Mouse (Mus musculus): ENCODE results near the gene Krtap19-4. TPM values are rescaled to one million over a fixed set of nuclear protein-coding genes. Genes with fewer than 3 reads are reported as not detected.

The Krtap19-4 gene
- not detected in 2 replicates for polyA plus RNA-seq (2015; fragmentation: Nextera tagmentation; extraction: Ambion mirVana)

GRCm38 (mm10) chr16:88884989-88885388 is at the start of gene Krtap19-4:
TSS of gene Krtap19-4 (minus strand) at chr16:88885089.

GRCm38 (mm10) chr16:88932165-88932564 is 47.3 kb upstream of the Krtap19-4 start, which contains the start of gene Krtap19-9b:
TSS of gene Krtap19-9b (minus strand) at chr16:88932265.

GRCm38 (mm10) chr16:88896357-88896756 is 11.5 kb upstream of the Krtap19-4 start, which contains the start of gene Krtap19-5:
TSS of gene Krtap19-5 (minus strand) at chr16:88896457.

GRCm38 (mm10) chr16:88877938-88878337 is 7.0 kb downstream of the Krtap19-4 start, which contains the start of gene Krtap19-3:
TSS of gene Krtap19-3 (minus strand) at chr16:88878038.

GRCm38 (mm10) chr16:88874169-88874568 is 10.7 kb downstream of the Krtap19-4 start, which contains the start of gene Krtap19-2:
TSS of gene Krtap19-2 (minus strand) at chr16:88874269.

GRCm38 (mm10) chr16:88869311-88869710 is 15.6 kb downstream of the Krtap19-4 start, which contains the start of gene Krtap19-1:
TSS of gene Krtap19-1 (minus strand) at chr16:88869411.

Other genes with a start within 250 kb of the Krtap19-4 start
- gene Krtap26-1, start 237.3 kb downstream of the Krtap19-4 start, polyA plus RNA-seq (2015; fragmentation: Nextera tagmentation; extraction: Ambion mirVana): not detected in 2 replicates
- gene Krtap27-1, start 213.4 kb downstream of the Krtap19-4 start, polyA plus RNA-seq (2015; fragmentation: Nextera tagmentation; extraction: Ambion mirVana): not detected in 2 replicates
- gene 2310061N02Rik, start 177.1 kb downstream of the Krtap19-4 start, polyA plus RNA-seq (2015; fragmentation: Nextera tagmentation; extraction: Ambion mirVana): not detected in 2 replicates
- not detected in 2 replicates for gene Krtap13-1, start 156.2 kb downstream of the Krtap19-4 start, polyA plus RNA-seq (2015; fragmentation: Nextera tagmentation; extraction: Ambion mirVana)
- not detected in 2 replicates for gene Krtap13, start 133.5 kb downstream of the Krtap19-4 start, polyA plus RNA-seq (2015; fragmentation: Nextera tagmentation; extraction: Ambion mirVana)
- not detected in 2 replicates for gene 2310034C09Rik, start 126.2 kb downstream of the Krtap19-4 start, polyA plus RNA-seq (2015; fragmentation: Nextera tagmentation; extraction: Ambion mirVana)
- not detected in 2 replicates for gene 2310057N15Rik, start 110.9 kb downstream of the Krtap19-4 start, polyA plus RNA-seq (2015; fragmentation: Nextera tagmentation; extraction: Ambion mirVana)
- gene Gm5965, start 107.2 kb downstream of the Krtap19-4 start, polyA plus RNA-seq (2015; fragmentation: Nextera tagmentation; extraction: Ambion mirVana): not detected in 2 replicates
- not detected in 2 replicates for gene Gm20741, start 72.9 kb downstream of the Krtap19-4 start, polyA plus RNA-seq (2015; fragmentation: Nextera tagmentation; extraction: Ambion mirVana)
- not detected in 2 replicates for gene Krtap15, start 64.9 kb downstream of the Krtap19-4 start, polyA plus RNA-seq (2015; fragmentation: Nextera tagmentation; extraction: Ambion mirVana)
- gene Krtap14, start 58.9 kb downstream of the Krtap19-4 start, polyA plus RNA-seq (2015; fragmentation: Nextera tagmentation; extraction: Ambion mirVana): not detected in 2 replicates
- gene Krtap19-1, start 15.7 kb downstream of the Krtap19-4 start, polyA plus RNA-seq (2015; fragmentation: Nextera tagmentation; extraction: Ambion mirVana): not detected in 2 replicates
- gene Krtap19-2, start 10.8 kb downstream of the Krtap19-4 start, polyA plus RNA-seq (2015; fragmentation: Nextera tagmentation; extraction: Ambion mirVana): not detected in 2 replicates
- not detected in 2 replicates for gene Krtap19-3, start 7.1 kb downstream of the Krtap19-4 start, polyA plus RNA-seq (2015; fragmentation: Nextera tagmentation; extraction: Ambion mirVana)
- not detected in 2 replicates for gene Krtap19-5, start 11.4 kb upstream of the Krtap19-4 start, polyA plus RNA-seq (2015; fragmentation: Nextera tagmentation; extraction: Ambion mirVana)
- not detected in 2 replicates for gene Krtap19-9b, start 47.2 kb upstream of the Krtap19-4 start, polyA plus RNA-seq (2015; fragmentation: Nextera tagmentation; extraction: Ambion mirVana)
- not detected in 2 replicates for gene Krtap16-3, start 77.8 kb upstream of the Krtap19-4 start, polyA plus RNA-seq (2015; fragmentation: Nextera tagmentation; extraction: Ambion mirVana)
- not detected in 2 replicates for gene Krtap22-2, start 125.7 kb upstream of the Krtap19-4 start, polyA plus RNA-seq (2015; fragmentation: Nextera tagmentation; extraction: Ambion mirVana)
- not detected in 2 replicates for gene Gm10229, start 130.2 kb upstream of the Krtap19-4 start, polyA plus RNA-seq (2015; fragmentation: Nextera tagmentation; extraction: Ambion mirVana)
- gene Krtap6-1, start 146.6 kb upstream of the Krtap19-4 start, polyA plus RNA-seq (2015; fragmentation: Nextera tagmentation; extraction: Ambion mirVana): not detected in 2 replicates
- gene Gm10228, start 156.4 kb upstream of the Krtap19-4 start, polyA plus RNA-seq (2015; fragmentation: Nextera tagmentation; extraction: Ambion mirVana): not detected in 2 replicates
- not detected in 2 replicates for gene Krtap6-5, start 162.8 kb upstream of the Krtap19-4 start, polyA plus RNA-seq (2015; fragmentation: Nextera tagmentation; extraction: Ambion mirVana)
- gene 1110025L11Rik, start 178.9 kb upstream of the Krtap19-4 start, polyA plus RNA-seq (2015; fragmentation: Nextera tagmentation; extraction: Ambion mirVana): not detected in 2 replicates
- gene Krtap6-3, start 198.9 kb upstream of the Krtap19-4 start, polyA plus RNA-seq (2015; fragmentation: Nextera tagmentation; extraction: Ambion mirVana): not detected in 2 replicates

Data from neural tube, postnatal 0 days (tissue).